Mouse (Mus musculus): ENCODE results near the gene Etl4. TPM values are rescaled to one million over a fixed set of nuclear protein-coding genes. Genes with fewer than 3 reads are reported as not detected.

The Etl4 gene
- polyA plus RNA-seq, 1 experiment from 2014 or later: 77.7 TPM

GRCm38 (mm10) chr2:20394083-20394482 lies 484.5 kb downstream of the Etl4 start:
- POLR2A ChIA-PET: interaction anchor here (1.0 kb wide), 1 partner anchor 45 kb away, joined by 3 read pairs; no protein-coding TSS in a partner anchor
- CTCF ChIA-PET: no interaction called here

GRCm38 (mm10) chr2:20396978-20397377 lies 487.4 kb downstream of the Etl4 start:
- ATAC-seq (no peak), DNase-seq (ENCODE audit: low read depth, low spot score) (no peak)
- in situ Hi-C loops (cut with MboI; ENCODE audit: low pct_unique_long_range_greater_than_20kb): no loop called here
- H3K27me3 ChIP-seq: no peaks in the 10 kb centered on the region
- TF ChIP-seq CTCF (IDR thresholded peaks at IDR 0.05): no peak
- CTCF ChIA-PET: interaction anchor here (1.3 to 1.5 kb wide), 2 partner anchors 22 to 26 kb away, joined by 3 to 4 read pairs; no protein-coding TSS in a partner anchor
- POLR2A ChIA-PET: no interaction called here

More at GRCm38 (mm10) chr2:20394083-20394482, 484.5 kb downstream of the Etl4 start:
- no peaks in the 10 kb centered on the region for H3K27me3 ChIP-seq
- TF ChIP-seq CTCF (IDR thresholded peaks at IDR 0.05): no peak
- DNase-seq (ENCODE audit: low read depth, low spot score) (no peak), ATAC-seq (no peak)
- in situ Hi-C loops (cut with MboI; ENCODE audit: low pct_unique_long_range_greater_than_20kb): no loop called here

DNA sequence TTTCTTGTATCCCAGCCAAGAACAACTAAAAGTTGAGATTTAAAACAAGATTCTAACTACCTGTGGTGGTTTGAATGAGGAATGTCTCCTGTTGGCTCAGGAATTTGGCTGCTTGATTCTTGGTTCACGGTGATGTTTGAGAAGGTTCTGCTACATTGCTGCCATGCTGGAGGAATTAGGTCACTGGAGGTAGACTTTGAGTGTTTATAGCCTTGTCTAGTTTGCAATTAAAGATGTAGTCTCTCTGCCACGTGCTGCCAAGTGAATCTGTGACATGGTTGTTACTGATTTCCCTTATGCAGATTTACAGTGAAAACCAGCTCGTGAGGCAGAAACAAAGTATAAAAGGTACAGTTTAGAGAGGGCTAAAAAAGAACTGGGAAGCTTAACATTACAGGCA lies 491.0 kb downstream of the Etl4 start:
- in situ Hi-C loops (cut with MboI; ENCODE audit: low pct_unique_long_range_greater_than_20kb): no loop called here
- POLR2A ChIA-PET: no interaction called here
- TF ChIP-seq CTCF (IDR thresholded peaks at IDR 0.05): no peak
- ATAC-seq: peak; percentile 80
- CTCF ChIA-PET: interaction anchor here (0.8 to 1.6 kb wide), 3 partner anchors 10 to 20 kb away, joined by 3 to 4 read pairs (median 3); no protein-coding TSS in a partner anchor
- DNase-seq (ENCODE audit: low read depth, low spot score): no peak
- no peaks in the 10 kb centered on the region for H3K27me3 ChIP-seq

DNA sequence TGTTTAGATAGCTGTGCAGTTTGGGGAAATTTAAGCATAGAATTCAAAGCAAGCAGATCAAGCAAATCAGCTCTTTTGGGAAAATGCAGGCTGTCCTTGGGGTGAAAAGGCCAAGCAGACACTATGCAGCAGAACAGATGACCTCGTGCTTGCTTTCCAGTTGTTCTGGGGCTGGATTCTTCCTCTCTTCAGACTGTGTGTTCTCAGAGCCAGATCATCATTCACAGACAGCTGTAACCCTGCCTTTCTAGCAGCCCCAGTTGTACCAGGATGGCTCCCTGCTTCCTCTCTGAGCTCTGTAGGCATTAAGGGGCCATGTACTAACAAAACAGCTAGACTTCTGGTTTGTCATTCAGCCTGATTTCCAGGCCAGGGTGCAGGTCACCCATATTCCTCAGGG lies 494.8 kb downstream of the Etl4 start:
- POLR2A ChIA-PET: interaction anchor here (0.8 to 1.2 kb wide), 2 partner anchors 11 to 13 kb away, joined by 3 to 4 read pairs; no protein-coding TSS in a partner anchor
- TF ChIP-seq CTCF (IDR thresholded peaks at IDR 0.05): no peak
- no peaks in the 10 kb centered on the region for H3K27me3 ChIP-seq
- CTCF ChIA-PET: interaction anchor here (0.6 to 2.2 kb wide), 4 partner anchors 8 to 51 kb away, joined by 3 to 8 read pairs (median 4); no protein-coding TSS in a partner anchor
- in situ Hi-C loops (cut with MboI; ENCODE audit: low pct_unique_long_range_greater_than_20kb): no loop called here
- ATAC-seq (no peak), DNase-seq (ENCODE audit: low read depth, low spot score) (no peak)

DNA sequence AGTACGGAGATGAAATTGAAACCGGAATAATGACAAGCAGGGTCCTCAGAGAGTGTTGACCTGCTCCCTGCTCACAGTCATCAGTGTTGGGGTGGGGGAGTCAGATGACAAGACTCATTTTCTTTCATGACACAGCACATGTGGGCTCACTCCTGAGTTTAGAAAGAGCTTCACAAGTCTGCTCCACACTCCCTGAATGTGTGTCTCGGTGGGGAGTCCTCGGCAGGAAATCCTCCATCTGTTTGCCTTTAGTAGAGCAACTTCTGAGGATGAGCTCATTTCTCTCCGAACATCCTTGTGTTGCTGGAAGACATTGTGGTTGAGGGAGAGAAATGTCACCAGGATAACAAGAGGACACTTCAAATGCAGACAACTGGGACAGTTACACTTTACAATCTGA lies 497.5 kb downstream of the Etl4 start:
- DNase-seq (ENCODE audit: low read depth, low spot score) (no peak), ATAC-seq (no peak)
- ChIA-PET CTCF (no interaction called here), POLR2A (no interaction called here)
- H3K27me3 ChIP-seq: no peaks in the 10 kb centered on the region
- in situ Hi-C loops (cut with MboI; ENCODE audit: low pct_unique_long_range_greater_than_20kb): no loop called here
- no peak for TF ChIP-seq CTCF (IDR thresholded peaks at IDR 0.05)

DNA sequence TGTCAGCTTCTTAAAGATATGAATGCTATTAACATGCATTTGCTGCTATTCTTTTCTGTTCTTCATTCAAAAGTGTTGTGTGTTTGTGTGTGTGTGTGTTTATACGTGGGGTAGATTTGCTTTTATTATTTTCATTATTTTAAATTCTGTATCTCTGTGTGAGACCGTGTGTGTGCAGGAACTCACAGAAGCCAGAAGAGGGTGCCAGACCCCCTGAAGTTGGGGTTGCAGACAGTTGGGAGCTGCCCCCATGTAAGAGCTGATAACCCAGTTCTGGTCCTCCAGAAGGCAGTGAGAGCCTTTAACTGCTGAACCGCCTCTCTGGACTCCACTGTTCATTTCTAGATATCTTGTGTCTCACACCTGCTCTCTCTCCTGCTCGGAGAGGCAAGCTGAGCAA lies 505.3 kb downstream of the Etl4 start:
- in situ Hi-C loops (cut with MboI; ENCODE audit: low pct_unique_long_range_greater_than_20kb): no loop called here
- no peak for DNase-seq (ENCODE audit: low read depth, low spot score)
- CTCF ChIA-PET: interaction anchor here (1.1 to 1.4 kb wide), 3 partner anchors 35 to 80 kb away, joined by 3 read pairs; no protein-coding TSS in a partner anchor
- peak; percentile 40 for TF ChIP-seq CTCF (IDR thresholded peaks at IDR 0.05)
- no peaks in the 10 kb centered on the region for H3K27me3 ChIP-seq
- ATAC-seq: no peak
- POLR2A ChIA-PET: interaction anchor here (1.0 kb wide), 1 partner anchor 10 kb away, joined by 3 read pairs; no protein-coding TSS in a partner anchor

DNA sequence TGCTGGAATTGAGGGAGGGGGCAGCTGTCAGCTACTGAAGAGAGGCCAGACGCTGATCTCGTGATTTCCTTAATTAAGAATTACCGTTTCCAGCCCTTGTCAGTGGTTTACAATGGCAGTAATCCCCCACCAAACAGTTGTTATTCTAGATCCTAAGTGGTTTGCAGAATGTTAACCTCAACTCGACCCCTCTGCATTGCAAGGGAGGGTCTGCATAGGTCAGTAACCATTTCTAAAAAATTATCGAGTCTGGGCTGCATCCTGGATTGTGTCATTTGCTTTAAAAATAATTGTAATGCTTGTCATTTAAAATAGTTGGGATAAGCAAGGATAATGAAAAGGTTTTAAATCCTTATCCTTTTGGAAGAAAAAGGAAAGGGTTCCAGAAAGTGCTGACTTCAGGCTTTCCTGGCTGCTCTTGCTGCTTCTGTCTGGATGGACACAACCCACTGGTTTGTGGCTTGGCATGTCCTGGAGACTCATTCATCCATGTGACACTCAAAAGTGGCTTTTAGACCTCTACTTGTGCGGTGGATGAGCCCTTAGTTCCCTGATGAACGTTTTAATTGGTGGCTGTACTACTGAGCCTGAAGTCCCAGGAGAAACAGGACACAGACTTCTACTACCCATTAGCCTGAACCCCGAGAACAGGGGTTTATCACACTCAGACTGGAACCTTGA lies 507.5 kb downstream of the Etl4 start:
- no peak for DNase-seq (ENCODE audit: low read depth, low spot score)
- no peaks in the 10 kb centered on the region for H3K27me3 ChIP-seq
- in situ Hi-C loops (cut with MboI; ENCODE audit: low pct_unique_long_range_greater_than_20kb): no loop called here
- ChIA-PET CTCF (no interaction called here), POLR2A (no interaction called here)
- no peak for TF ChIP-seq CTCF (IDR thresholded peaks at IDR 0.05)
- peak; percentile 50 for ATAC-seq

DNA sequence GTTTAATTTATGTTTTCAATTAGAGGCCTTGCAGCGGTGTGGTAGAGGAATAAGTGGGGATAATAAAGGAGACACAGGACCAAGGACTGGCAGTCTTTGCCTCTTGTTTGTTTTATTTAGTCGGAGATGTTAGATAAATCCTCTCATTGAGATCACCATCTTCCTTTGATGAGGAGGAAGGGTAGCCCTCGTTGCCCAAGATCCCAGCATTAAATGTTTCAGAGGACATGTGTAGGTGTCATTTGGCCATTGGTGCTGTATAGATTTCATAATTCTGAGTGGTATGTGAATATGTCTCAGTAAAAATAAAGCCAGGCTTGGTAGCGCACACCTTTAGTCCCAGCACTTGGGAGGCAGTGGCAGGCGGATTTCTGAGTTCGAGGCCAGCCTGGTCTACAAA lies 508.4 kb downstream of the Etl4 start:
- DNase-seq (ENCODE audit: low read depth, low spot score) (no peak), ATAC-seq (no peak)
- in situ Hi-C loops (cut with MboI; ENCODE audit: low pct_unique_long_range_greater_than_20kb): no loop called here
- TF ChIP-seq CTCF (IDR thresholded peaks at IDR 0.05): no peak
- ChIA-PET POLR2A (no interaction called here), CTCF (no interaction called here)
- no peaks in the 10 kb centered on the region for H3K27me3 ChIP-seq

DNA sequence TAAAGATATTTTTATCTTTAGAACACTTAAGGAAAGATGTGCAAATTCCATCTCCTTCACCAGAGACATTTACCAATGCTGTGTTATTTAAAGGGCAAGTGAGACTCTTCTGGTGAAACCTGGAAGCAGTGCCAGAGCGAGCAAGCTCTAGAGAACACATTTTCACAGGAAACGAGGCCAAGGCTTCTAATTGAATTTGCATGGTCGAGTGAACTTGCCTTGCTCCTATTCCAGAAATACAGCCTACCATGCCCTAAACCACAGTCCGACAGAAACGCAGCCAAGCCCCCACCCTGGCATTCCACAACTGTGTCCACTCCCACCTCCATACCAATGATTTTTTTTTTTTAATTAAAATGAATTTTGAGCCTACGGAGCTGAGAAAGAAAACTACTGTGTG lies 510.4 kb downstream of the Etl4 start:
- in situ Hi-C loops (cut with MboI; ENCODE audit: low pct_unique_long_range_greater_than_20kb): loop anchor here (5.0 kb wide), 1 partner anchor 73 kb away; no protein-coding TSS in a partner anchor
- ChIA-PET CTCF (interaction anchor here (0.9 to 1.0 kb wide), 2 partner anchors 24 to 77 kb away, joined by 3 to 4 read pairs; no protein-coding TSS in a partner anchor), POLR2A (interaction anchor here (1.3 kb wide), 1 partner anchor 100 kb away, joined by 5 read pairs; no protein-coding TSS in a partner anchor)
- ATAC-seq (peak; percentile 41), DNase-seq (ENCODE audit: low read depth, low spot score) (no peak)
- H3K27me3 ChIP-seq: no peaks in the 10 kb centered on the region
- no peak for TF ChIP-seq CTCF (IDR thresholded peaks at IDR 0.05)

DNA sequence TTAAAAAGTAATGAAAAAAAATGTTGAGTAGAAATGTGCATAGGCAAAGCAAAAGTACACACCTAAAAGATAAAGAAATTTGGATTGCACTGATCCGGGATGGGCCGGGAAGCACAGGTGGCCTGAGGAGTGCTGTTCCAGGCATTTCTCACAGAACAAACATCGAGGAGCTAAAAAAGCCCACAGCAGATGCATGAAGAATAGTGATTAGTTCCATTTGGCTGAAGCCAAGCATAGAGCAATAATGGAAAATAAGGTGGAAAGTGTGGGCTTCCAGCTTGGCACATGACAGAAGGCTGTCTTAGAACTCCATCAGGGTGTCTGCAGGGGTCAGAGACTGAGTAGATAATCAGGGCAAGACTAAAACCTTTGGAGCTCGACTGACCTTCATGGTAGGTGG lies 512.7 kb downstream of the Etl4 start:
- POLR2A ChIA-PET: no interaction called here
- ATAC-seq: no peak
- in situ Hi-C loops (cut with MboI; ENCODE audit: low pct_unique_long_range_greater_than_20kb): loop anchor here (5.0 kb wide), 1 partner anchor 75 kb away; no protein-coding TSS in a partner anchor
- DNase-seq (ENCODE audit: low read depth, low spot score): no peak
- CTCF ChIA-PET: interaction anchor here (1.1 to 1.9 kb wide), 8 partner anchors 9 to 357 kb away, joined by 3 to 6 read pairs (median 4); no protein-coding TSS in a partner anchor
- H3K27me3 ChIP-seq: no peaks in the 10 kb centered on the region
- no peak for TF ChIP-seq CTCF (IDR thresholded peaks at IDR 0.05)

- DNase-seq (ENCODE audit: low read depth, low spot score): no peak
- POLR2A ChIA-PET: no interaction called here
- in situ Hi-C loops (cut with MboI; ENCODE audit: low pct_unique_long_range_greater_than_20kb): no loop called here
- CTCF ChIA-PET: interaction anchor here (1.0 kb wide), 1 partner anchor 8 kb away, joined by 3 read pairs; no protein-coding TSS in a partner anchor
- no peak for TF ChIP-seq CTCF (IDR thresholded peaks at IDR 0.05)
- no peaks in the 10 kb centered on the region for H3K27me3 ChIP-seq
- no peak for ATAC-seq
Measured at GRCm38 (mm10) chr2:20433656-20434055, 524.1 kb downstream of the Etl4 start.

Measured in Patski (cell line).